Mouse (Mus musculus): ENCODE data around the gene Aph1b. TPM values are rescaled to one million over a fixed set of nuclear protein-coding genes. Genes with fewer than 3 reads are reported as not detected.

Aph1b gene
- total RNA-seq, 1 experiment: 1.1 TPM

DNA sequence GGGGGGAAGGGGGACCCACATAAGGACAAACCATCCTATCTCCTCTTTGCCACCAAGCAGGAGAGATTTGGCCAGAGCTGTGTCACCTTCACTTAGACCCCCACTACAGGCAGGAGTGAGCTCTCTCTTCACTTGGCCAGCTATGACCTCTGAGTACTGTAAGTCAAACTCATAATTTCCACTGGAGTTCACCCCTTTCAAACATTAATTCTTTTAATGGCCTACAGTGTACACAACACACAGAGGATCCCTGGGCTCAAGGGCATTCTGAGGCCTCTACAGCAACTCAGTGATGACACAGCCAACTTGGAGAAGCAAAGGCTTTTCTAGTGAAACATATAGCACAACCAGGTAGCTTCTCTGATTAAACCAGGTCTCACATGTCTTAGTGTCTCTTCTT is 24.6 kb downstream of the Aph1b start:
- no peaks in the 10 kb centered on the region for H3K4me1 ChIP-seq (ENCODE audit: control insufficient read depth in 2 of 2, insufficient read depth in 2 of 2, low read length in 2 of 2, poor library complexity in 1 of 2)
- DNase-seq (ENCODE audit: low read depth, low spot score): no peak
- H3K9ac ChIP-seq (ENCODE audit: insufficient read depth, low read depth, low read length, poor library complexity, severe bottlenecking): no peak overlapping the region
- in situ Hi-C loops (cut with MboI; ENCODE audit: low sequenced_read_pairs in 2 of 2, unreplicated experiment in 2 of 2): no loop called here
- TF ChIP-seq HCFC1 (IDR thresholded peaks at IDR 0.05; ENCODE audit: borderline replicate concordance, insufficient read depth, low read length): no peak
- no peak for TF ChIP-seq CHD2 (IDR thresholded peaks at IDR 0.05; ENCODE audit: low read depth, low read length)
- no peak for TF ChIP-seq ZC3H11A (IDR thresholded peaks at IDR 0.05; ENCODE audit: borderline replicate concordance, low read depth, low read length)
- TF ChIP-seq MAFK (IDR thresholded peaks at IDR 0.05; ENCODE audit: insufficient read depth, low read depth, low read length): no peak
- no peak for TF ChIP-seq ZNF384 (IDR thresholded peaks at IDR 0.05; ENCODE audit: low read depth, low read length)
- H3K36me3 ChIP-seq (ENCODE audit: control insufficient read depth, insufficient read depth, low read length, poor library complexity, severe bottlenecking): no peaks in the 10 kb centered on the region
- no peak overlapping the region for H3K27ac ChIP-seq (ENCODE audit: insufficient read depth, low read depth, low read length, poor library complexity, severe bottlenecking)
- H3K4me3 ChIP-seq (ENCODE audit: insufficient read depth in 1 of 2, low read depth in 1 of 2, low read length in 2 of 2, poor library complexity in 1 of 2, severe bottlenecking in 1 of 2): no peak overlapping the region
- H3K9me3 ChIP-seq (ENCODE audit: control insufficient read depth, insufficient read depth, low read depth, low read length): no peaks in the 10 kb centered on the region

DNA sequence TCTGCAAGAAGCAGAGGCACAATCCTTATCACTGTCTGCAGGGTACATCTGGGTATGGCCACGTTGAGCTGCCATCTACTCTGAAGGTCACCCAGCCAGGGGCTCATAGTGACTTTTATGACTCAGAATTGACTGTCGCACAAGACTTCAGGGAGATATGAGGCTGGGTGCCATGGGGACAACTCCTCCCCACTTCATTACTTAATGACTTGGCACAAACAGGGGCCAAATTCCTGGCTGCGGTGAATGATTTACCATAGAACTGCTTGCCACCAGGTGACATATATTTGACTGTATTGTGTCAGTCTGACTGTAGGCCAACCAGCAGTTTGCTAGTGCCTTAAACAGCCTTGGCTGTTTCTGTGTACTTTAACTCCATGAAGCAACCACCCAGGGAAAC is 26.0 kb downstream of the Aph1b start:
- TF ChIP-seq ZC3H11A (IDR thresholded peaks at IDR 0.05; ENCODE audit: borderline replicate concordance, low read depth, low read length): no peak
- no peak for TF ChIP-seq MAFK (IDR thresholded peaks at IDR 0.05; ENCODE audit: insufficient read depth, low read depth, low read length)
- TF ChIP-seq ZNF384 (IDR thresholded peaks at IDR 0.05; ENCODE audit: low read depth, low read length): no peak
- TF ChIP-seq HCFC1 (IDR thresholded peaks at IDR 0.05; ENCODE audit: borderline replicate concordance, insufficient read depth, low read length): no peak
- TF ChIP-seq CHD2 (IDR thresholded peaks at IDR 0.05; ENCODE audit: low read depth, low read length): no peak
- no peak overlapping the region for H3K27ac ChIP-seq (ENCODE audit: insufficient read depth, low read depth, low read length, poor library complexity, severe bottlenecking)
- H3K4me1 ChIP-seq (ENCODE audit: control insufficient read depth in 2 of 2, insufficient read depth in 2 of 2, low read length in 2 of 2, poor library complexity in 1 of 2): no peaks in the 10 kb centered on the region
- H3K9me3 ChIP-seq (ENCODE audit: control insufficient read depth, insufficient read depth, low read depth, low read length): no peaks in the 10 kb centered on the region
- no peak overlapping the region for H3K9ac ChIP-seq (ENCODE audit: insufficient read depth, low read depth, low read length, poor library complexity, severe bottlenecking)
- H3K36me3 ChIP-seq (ENCODE audit: control insufficient read depth, insufficient read depth, low read length, poor library complexity, severe bottlenecking): no peaks in the 10 kb centered on the region
- no peak overlapping the region for H3K4me3 ChIP-seq (ENCODE audit: insufficient read depth in 1 of 2, low read depth in 1 of 2, low read length in 2 of 2, poor library complexity in 1 of 2, severe bottlenecking in 1 of 2)
- DNase-seq (ENCODE audit: low read depth, low spot score): no peak
- in situ Hi-C loops (cut with MboI; ENCODE audit: low sequenced_read_pairs in 2 of 2, unreplicated experiment in 2 of 2): no loop called here

DNA sequence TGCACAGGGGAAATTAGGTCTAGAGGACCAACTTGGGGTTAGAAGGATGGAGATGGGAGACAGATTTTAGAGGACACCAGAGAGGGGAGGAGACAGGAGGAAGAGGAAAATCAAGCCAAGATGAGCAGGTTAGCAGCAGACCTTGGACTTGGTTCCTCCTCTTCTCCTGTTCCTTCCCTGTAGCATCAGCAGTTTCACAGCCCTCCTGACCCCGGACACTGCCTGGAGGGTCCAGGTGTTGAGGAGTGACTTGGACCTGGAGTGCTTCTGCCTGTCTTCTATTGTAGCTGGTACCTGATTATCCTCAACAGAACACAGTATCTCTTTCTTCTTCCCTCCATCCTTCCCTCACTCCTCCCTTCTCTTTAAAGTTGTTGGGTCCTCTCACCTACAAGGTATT is 26.6 kb downstream of the Aph1b start:
- Histone ChIP-seq H3K36me3 (ENCODE audit: control insufficient read depth, insufficient read depth, low read length, poor library complexity, severe bottlenecking) (no peaks in the 10 kb centered on the region), H3K4me1 (ENCODE audit: control insufficient read depth in 2 of 2, insufficient read depth in 2 of 2, low read length in 2 of 2, poor library complexity in 1 of 2) (no peaks in the 10 kb centered on the region), H3K4me3 (ENCODE audit: insufficient read depth in 1 of 2, low read depth in 1 of 2, low read length in 2 of 2, poor library complexity in 1 of 2, severe bottlenecking in 1 of 2) (no peak overlapping the region), H3K27ac (ENCODE audit: insufficient read depth, low read depth, low read length, poor library complexity, severe bottlenecking) (no peak overlapping the region), H3K9me3 (ENCODE audit: control insufficient read depth, insufficient read depth, low read depth, low read length) (no peaks in the 10 kb centered on the region), H3K9ac (ENCODE audit: insufficient read depth, low read depth, low read length, poor library complexity, severe bottlenecking) (no peak overlapping the region)
- TF ChIP-seq MAFK (IDR thresholded peaks at IDR 0.05; ENCODE audit: insufficient read depth, low read depth, low read length) (no peak), HCFC1 (IDR thresholded peaks at IDR 0.05; ENCODE audit: borderline replicate concordance, insufficient read depth, low read length) (no peak), ZC3H11A (IDR thresholded peaks at IDR 0.05; ENCODE audit: borderline replicate concordance, low read depth, low read length) (no peak), ZNF384 (IDR thresholded peaks at IDR 0.05; ENCODE audit: low read depth, low read length) (no peak), CHD2 (IDR thresholded peaks at IDR 0.05; ENCODE audit: low read depth, low read length) (no peak)
- in situ Hi-C loops (cut with MboI; ENCODE audit: low sequenced_read_pairs in 2 of 2, unreplicated experiment in 2 of 2): no loop called here
- DNase-seq (ENCODE audit: low read depth, low spot score): no peak

DNA sequence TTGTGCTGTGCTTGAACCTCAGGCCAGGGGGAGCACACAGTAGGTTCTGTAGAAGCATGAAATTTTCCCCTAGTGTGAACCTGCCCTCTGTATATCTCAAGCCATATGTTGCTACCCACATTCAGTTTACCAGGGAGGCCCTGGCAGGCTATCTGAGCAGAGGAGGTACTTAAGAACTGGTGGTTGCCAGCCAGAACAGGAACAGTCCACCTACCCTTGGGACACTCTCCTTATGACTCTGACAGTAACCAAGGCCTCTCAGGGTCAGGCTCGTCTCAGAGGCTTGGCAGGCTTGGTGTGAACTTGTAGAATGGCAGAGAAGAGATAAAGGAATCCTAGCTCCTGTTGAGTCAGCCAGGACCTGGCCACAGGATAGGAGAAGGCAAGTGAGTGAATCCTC is 34.3 kb downstream of the Aph1b start:
- DNase-seq (ENCODE audit: low read depth, low spot score): no peak
- H3K9ac ChIP-seq (ENCODE audit: insufficient read depth, low read depth, low read length, poor library complexity, severe bottlenecking): no peak overlapping the region
- TF ChIP-seq HCFC1 (IDR thresholded peaks at IDR 0.05; ENCODE audit: borderline replicate concordance, insufficient read depth, low read length): no peak
- TF ChIP-seq CHD2 (IDR thresholded peaks at IDR 0.05; ENCODE audit: low read depth, low read length): no peak
- no peak for TF ChIP-seq MAFK (IDR thresholded peaks at IDR 0.05; ENCODE audit: insufficient read depth, low read depth, low read length)
- no peak for TF ChIP-seq ZNF384 (IDR thresholded peaks at IDR 0.05; ENCODE audit: low read depth, low read length)
- no peak overlapping the region for H3K4me3 ChIP-seq (ENCODE audit: insufficient read depth in 1 of 2, low read depth in 1 of 2, low read length in 2 of 2, poor library complexity in 1 of 2, severe bottlenecking in 1 of 2)
- no peak overlapping the region for H3K27ac ChIP-seq (ENCODE audit: insufficient read depth, low read depth, low read length, poor library complexity, severe bottlenecking)
- in situ Hi-C loops (cut with MboI; ENCODE audit: low sequenced_read_pairs in 2 of 2, unreplicated experiment in 2 of 2): no loop called here
- no peaks in the 10 kb centered on the region for H3K4me1 ChIP-seq (ENCODE audit: control insufficient read depth in 2 of 2, insufficient read depth in 2 of 2, low read length in 2 of 2, poor library complexity in 1 of 2)
- H3K9me3 ChIP-seq (ENCODE audit: control insufficient read depth, insufficient read depth, low read depth, low read length): no peaks in the 10 kb centered on the region
- no peaks in the 10 kb centered on the region for H3K36me3 ChIP-seq (ENCODE audit: control insufficient read depth, insufficient read depth, low read length, poor library complexity, severe bottlenecking)

DNA sequence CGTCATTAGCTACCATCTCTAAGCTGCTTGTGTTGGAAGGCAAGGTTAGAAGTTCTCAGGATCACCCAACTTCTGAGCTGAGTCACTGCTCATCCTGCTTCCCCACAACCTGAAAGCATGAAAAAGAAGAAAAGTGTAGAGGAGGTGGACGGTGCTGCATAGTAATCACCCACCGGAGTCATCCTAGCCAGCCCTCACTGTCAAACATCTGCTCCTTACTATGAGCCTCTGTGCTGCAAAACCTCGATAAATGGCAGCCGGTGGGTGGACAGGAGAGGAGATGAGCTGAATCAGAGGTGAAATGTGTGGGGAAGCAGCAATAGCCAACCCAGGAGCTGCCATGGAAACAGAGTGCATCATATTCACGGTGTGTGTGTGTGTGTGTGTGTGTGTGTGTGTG is 42.4 kb downstream of the Aph1b start:
- Histone ChIP-seq H3K27ac (ENCODE audit: insufficient read depth, low read depth, low read length, poor library complexity, severe bottlenecking) (no peak overlapping the region), H3K4me3 (ENCODE audit: insufficient read depth in 1 of 2, low read depth in 1 of 2, low read length in 2 of 2, poor library complexity in 1 of 2, severe bottlenecking in 1 of 2) (no peak overlapping the region), H3K36me3 (ENCODE audit: control insufficient read depth, insufficient read depth, low read length, poor library complexity, severe bottlenecking) (no peaks in the 10 kb centered on the region), H3K9me3 (ENCODE audit: control insufficient read depth, insufficient read depth, low read depth, low read length) (no peaks in the 10 kb centered on the region), H3K9ac (ENCODE audit: insufficient read depth, low read depth, low read length, poor library complexity, severe bottlenecking) (no peak overlapping the region), H3K4me1 (ENCODE audit: control insufficient read depth in 2 of 2, insufficient read depth in 2 of 2, low read length in 2 of 2, poor library complexity in 1 of 2) (no peaks in the 10 kb centered on the region)
- no peak for TF ChIP-seq CHD2 (IDR thresholded peaks at IDR 0.05; ENCODE audit: low read depth, low read length)
- no peak for TF ChIP-seq MAFK (IDR thresholded peaks at IDR 0.05; ENCODE audit: insufficient read depth, low read depth, low read length)
- no peak for TF ChIP-seq ZNF384 (IDR thresholded peaks at IDR 0.05; ENCODE audit: low read depth, low read length)
- TF ChIP-seq ZC3H11A (IDR thresholded peaks at IDR 0.05; ENCODE audit: borderline replicate concordance, low read depth, low read length): no peak
- TF ChIP-seq HCFC1 (IDR thresholded peaks at IDR 0.05; ENCODE audit: borderline replicate concordance, insufficient read depth, low read length): no peak
- no peak for DNase-seq (ENCODE audit: low read depth, low spot score)
- in situ Hi-C loops (cut with MboI; ENCODE audit: low sequenced_read_pairs in 2 of 2, unreplicated experiment in 2 of 2): no loop called here

All from ES-E14 (cell line).